Comparison of ENCODE assay signal across 16 mouse cellular contexts in genomic region chr14:120805137-120805536, GRCm38 (mm10).
DNase-seq lines count a peak whose midpoint lies in the region; ATAC-seq and TF ChIP-seq lines count a peak whose summit lies in the region.
"Had no signal": no experiment of that assay in that cellular context is flagged by ENCODE, and none has a peak within 500 bp of the region (broad histone marks: within the 10 kb centered on the region; RNA-seq: fewer than 3 reads in every experiment).

No protein-coding gene starts in this region.

- peak; percentile 6 to 20 for DNase-seq in heart, adult 18-20 months
- DNase-seq in heart, adult 2 months: no peak
- DNase-seq in lung, embryonic 14.5 days: peak; percentile 94
- no peak for DNase-seq in lung, adult 2 months
- no peak for DNase-seq in cerebellum, adult 18-20 months
- no peak for DNase-seq in gastrocnemius, postnatal 36 days
- DNase-seq: adrenal gland, postnatal 25 days; cerebellum, postnatal 25 days; heart, postnatal 36 days; thymus, postnatal 36 days had no signal

- 71% methylated on average over 6 of the region's 6 CpGs for WGBS in heart, adult 2 months
- 33% methylated on average over 6 of the region's 6 CpGs for WGBS in lung, embryonic 14.5 days
- WGBS in lung, adult 2 months: 68% methylated on average over 6 of the region's 6 CpGs
- 43% methylated on average over 6 of the region's 6 CpGs for WGBS in lung, embryonic 16.5 days
- WGBS in stomach, embryonic 15.5 days: 53% methylated on average over 6 of the region's 6 CpGs

- no peaks in the 10 kb centered on the region for H3K9me3 ChIP-seq in lung, embryonic 14.5 days (ENCODE audit: low read depth, low read length)
- no peaks in the 10 kb centered on the region for H3K9me3 ChIP-seq in lung, embryonic 16.5 days (ENCODE audit: control insufficient read depth, low read length)
- H3K9me3 ChIP-seq in stomach, embryonic 15.5 days: no peaks in the 10 kb centered on the region
- H3K9me3 ChIP-seq: embryonic facial prominence, embryonic 12.5 days had no signal

- no peaks in the 10 kb centered on the region for H3K79me2 ChIP-seq in heart, adult 2 months (replicated peaks; ENCODE audit: control insufficient read depth, insufficient read depth, low read length)

- H3K27me3 ChIP-seq in heart, adult 2 months (ENCODE audit: control insufficient read depth, insufficient read depth, low read length): no peaks in the 10 kb centered on the region
- no peaks in the 10 kb centered on the region for H3K27me3 ChIP-seq in lung, embryonic 14.5 days (ENCODE audit: insufficient read depth, low read length)
- H3K27me3 ChIP-seq in lung, embryonic 16.5 days (ENCODE audit: control insufficient read depth, insufficient read depth, low read depth, low read length): no peaks in the 10 kb centered on the region
- H3K27me3 ChIP-seq in stomach, embryonic 15.5 days (replicated peaks): no peaks in the 10 kb centered on the region
- H3K27me3 ChIP-seq: embryonic facial prominence, embryonic 12.5 days; forebrain, embryonic 12.5 days had no signal

- TF ChIP-seq POLR2A in heart, adult 2 months (IDR thresholded peaks at IDR 0.05; ENCODE audit: insufficient read depth, low read depth, low read length): no peak
- TF ChIP-seq POLR2A in lung, adult 2 months (IDR thresholded peaks at IDR 0.05; ENCODE audit: borderline replicate concordance, extremely low read depth, low read depth, low read length): no peak

- ATAC-seq in lung, embryonic 14.5 days (ENCODE audit: insufficient read depth): peak; percentile 86
- ATAC-seq in lung, embryonic 16.5 days (ENCODE audit: low read depth): peak; percentile 89
- 0 out of 2 replicates have a peak, but pooled peaks have one; percentile 27 for ATAC-seq in stomach, embryonic 15.5 days (ENCODE audit: insufficient read depth, low FRiP score, low read depth)

- TF ChIP-seq CTCF in heart, adult 2 months (IDR thresholded peaks at IDR 0.05): no peak
- TF ChIP-seq CTCF in lung, embryonic 14.5 days (IDR thresholded peaks at IDR 0.05; ENCODE audit: low read depth): no peak
- no peak for TF ChIP-seq CTCF in lung, adult 2 months (IDR thresholded peaks at IDR 0.05; ENCODE audit: insufficient read depth, low read length)

- H3K36me3 ChIP-seq in heart, adult 2 months (ENCODE audit: control insufficient read depth, insufficient read depth, low read length): no peaks in the 10 kb centered on the region
- no peaks in the 10 kb centered on the region for H3K36me3 ChIP-seq in lung, embryonic 14.5 days (ENCODE audit: insufficient read depth)
- no peaks in the 10 kb centered on the region for H3K36me3 ChIP-seq in lung, embryonic 16.5 days (ENCODE audit: control insufficient read depth, insufficient read depth, low read length)
- no peaks in the 10 kb centered on the region for H3K36me3 ChIP-seq in stomach, embryonic 15.5 days
- H3K36me3 ChIP-seq: embryonic facial prominence, embryonic 12.5 days; forebrain, embryonic 12.5 days; G1E had no signal

- intact Hi-C loops in heart, adult 2 months (cut with DNase I): no loop called here
- intact Hi-C loops in gastrocnemius, postnatal 36 days (cut with DNase I): no loop called here

- no peak overlapping the region; the same call in 1 of the 2 replicates for H3K4me2 ChIP-seq in lung, embryonic 14.5 days
- no peak overlapping the region for H3K4me2 ChIP-seq in lung, embryonic 16.5 days (ENCODE audit: low read depth, low read length)
- H3K4me2 ChIP-seq in stomach, embryonic 15.5 days: no peak overlapping the region
- H3K4me2 ChIP-seq: liver, embryonic 11.5 days had no signal

- H3K4me1 ChIP-seq in heart, adult 2 months (ENCODE audit: control insufficient read depth, insufficient read depth, low read length): peaks cover 1% of the 10 kb centered on the region
- peaks cover 9% of the 10 kb centered on the region for H3K4me1 ChIP-seq in lung, embryonic 14.5 days (ENCODE audit: insufficient read depth)
- no peaks in the 10 kb centered on the region for H3K4me1 ChIP-seq in lung, adult 2 months (ENCODE audit: control insufficient read depth, insufficient read depth, low read length)
- peaks cover 10% of the 10 kb centered on the region; the same call in 1 of the 2 replicates for H3K4me1 ChIP-seq in lung, embryonic 16.5 days (replicated peaks; ENCODE audit: control insufficient read depth, insufficient read depth, low read length)
- 0 out of 2 replicates have a peak, but pooled peaks cover 5% of the 10 kb centered on the region for H3K4me1 ChIP-seq in stomach, embryonic 15.5 days

- H3K4me3 ChIP-seq in heart, adult 2 months: no peak overlapping the region
- H3K4me3 ChIP-seq in lung, embryonic 14.5 days (ENCODE audit: low read depth, low read length): no peak overlapping the region
- no peak overlapping the region for H3K4me3 ChIP-seq in lung, adult 2 months (replicated peaks; ENCODE audit: extremely low read depth, low read depth, low read length)
- H3K4me3 ChIP-seq in lung, embryonic 16.5 days (ENCODE audit: low read length): no peak overlapping the region
- no peak overlapping the region for H3K4me3 ChIP-seq in stomach, embryonic 15.5 days (replicated peaks)
- H3K4me3 ChIP-seq: embryonic facial prominence, embryonic 12.5 days; forebrain, embryonic 12.5 days had no signal

- no peak overlapping the region for H3K9ac ChIP-seq in heart, adult 2 months (ENCODE audit: low read depth, low read length)
- no peak overlapping the region for H3K9ac ChIP-seq in lung, embryonic 14.5 days
- H3K9ac ChIP-seq in lung, embryonic 16.5 days (ENCODE audit: low read length): no peak overlapping the region
- H3K9ac ChIP-seq in stomach, embryonic 15.5 days: no peak overlapping the region
- H3K9ac ChIP-seq: embryonic facial prominence, embryonic 12.5 days; forebrain, embryonic 12.5 days had no signal

- TF ChIP-seq EP300 in heart, adult 2 months (IDR thresholded peaks at IDR 0.05; ENCODE audit: insufficient read depth, low read depth, low read length): no peak

- no peak overlapping the region for H3K27ac ChIP-seq in heart, adult 2 months
- peak overlapping the region; percentile 87 for H3K27ac ChIP-seq in lung, embryonic 14.5 days (ENCODE audit: low read depth)
- peak overlapping the region; percentile 96 for H3K27ac ChIP-seq in lung, embryonic 16.5 days (ENCODE audit: low read length)
- H3K27ac ChIP-seq in stomach, embryonic 15.5 days: no peak overlapping the region
- H3K27ac ChIP-seq: embryonic facial prominence, embryonic 12.5 days had no signal

Comparison
In these comparisons a context has a peak if more than half of its experiments do, and no peak if none do; other contexts are left out.
1. DNase-seq: peak in heart, adult 18-20 months (2 of 2) and lung, embryonic 14.5 days (single experiment); none in heart, adult 2 months (0 of 2), lung, adult 2 months (single experiment), cerebellum, adult 18-20 months (0 of 2) and gastrocnemius, postnatal 36 days (0 of 2).
2. H3K27ac ChIP-seq: peak in lung, embryonic 14.5 days (single experiment) and lung, embryonic 16.5 days (single experiment); none in heart, adult 2 months (single experiment) and stomach, embryonic 15.5 days (single experiment).
3. ATAC-seq: peak in every context shown above with its lines; median percentile 89 in lung, embryonic 16.5 days; 86 in lung, embryonic 14.5 days; 27 in stomach, embryonic 15.5 days.